Mouse (Mus musculus): ENCODE measurements around the gene Casq2.

DNA sequence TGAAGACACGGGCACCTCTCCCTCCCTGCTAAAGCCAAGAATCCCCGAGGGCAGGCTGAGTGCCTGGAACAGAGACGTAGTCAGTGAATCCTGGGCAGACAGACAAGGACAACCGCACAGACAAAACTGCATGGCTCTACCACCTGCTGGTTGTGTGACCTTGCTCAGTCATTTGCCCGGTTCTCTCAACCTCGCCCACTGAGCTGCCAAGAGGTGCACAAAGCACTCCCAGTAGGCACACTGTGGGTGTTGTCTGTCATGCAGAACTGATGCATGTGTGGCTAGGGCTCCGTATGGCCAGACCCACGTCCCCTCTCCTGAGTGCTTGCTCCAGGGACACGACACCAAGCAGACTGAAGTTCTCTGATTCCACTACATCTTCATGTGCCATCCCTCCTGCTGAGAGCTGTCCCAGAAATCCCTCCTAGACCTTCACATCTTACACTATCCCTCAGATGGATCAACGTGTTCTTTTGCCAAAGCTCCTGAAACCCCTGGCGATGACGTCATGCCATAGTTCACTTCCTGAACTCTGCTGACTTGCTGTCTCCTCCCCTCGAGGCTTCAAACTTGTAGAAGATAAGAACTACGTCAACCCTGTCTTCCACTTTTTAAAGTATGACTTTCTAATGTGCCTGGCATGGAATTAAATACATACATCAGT lies 72.7 kb downstream of the Casq2 start:
- no peak for TF ChIP-seq MAFK (IDR thresholded peaks at IDR 0.05; ENCODE audit: insufficient read depth, low read depth, low read length)
- no peak for TF ChIP-seq HCFC1 (IDR thresholded peaks at IDR 0.05; ENCODE audit: borderline replicate concordance, insufficient read depth, low read length)
